Mouse (Mus musculus): Measurements from ENCODE around the gene Ube2m. TPM values are rescaled to one million over a fixed set of nuclear protein-coding genes. Genes with fewer than 3 reads are reported as not detected.
A peak's percentile ranks its signal among the peaks of the same experiment; 100 is the strongest.

Ube2m gene
- total RNA-seq, 1 experiment from 2014 or later = 97.7 TPM

GRCm38 (mm10) chr7:13006011-13006410 is 32.1 kb downstream of the Ube2m start:
- ATAC-seq (replicated peaks; ENCODE audit: low read depth, poor library complexity, severe bottlenecking) = no peak

- no peak for ATAC-seq (replicated peaks; ENCODE audit: low read depth, poor library complexity, severe bottlenecking)
Measured at GRCm38 (mm10) chr7:13003380-13003779, 34.7 kb downstream of the Ube2m start.

GRCm38 (mm10) chr7:13001584-13001983 is 36.5 kb downstream of the Ube2m start:
- no peak for ATAC-seq (replicated peaks; ENCODE audit: low read depth, poor library complexity, severe bottlenecking)

GRCm38 (mm10) chr7:12998851-12999250 is 39.2 kb downstream of the Ube2m start, which contains the start of gene Trim28:
Gene Trim28 (plus strand): TSS chr7:12999114.
- ATAC-seq (replicated peaks; ENCODE audit: low read depth, poor library complexity, severe bottlenecking) = no peak

GRCm38 (mm10) chr7:12998053-12998452 is 40.0 kb downstream of the Ube2m start, which contains the start of gene Slc27a5:
Gene Slc27a5 (minus strand): TSS chr7:12998192.
- no peak for ATAC-seq (replicated peaks; ENCODE audit: low read depth, poor library complexity, severe bottlenecking)

- no peak for ATAC-seq (replicated peaks; ENCODE audit: low read depth, poor library complexity, severe bottlenecking)
Measured at GRCm38 (mm10) chr7:12997230-12997629, 40.8 kb downstream of the Ube2m start.

GRCm38 (mm10) chr7:12995862-12996261 is 42.2 kb downstream of the Ube2m start:
- ATAC-seq (replicated peaks; ENCODE audit: low read depth, poor library complexity, severe bottlenecking) = no peak

- ATAC-seq (replicated peaks; ENCODE audit: low read depth, poor library complexity, severe bottlenecking) = no peak
Measured at GRCm38 (mm10) chr7:12993148-12993547, 44.9 kb downstream of the Ube2m start.

GRCm38 (mm10) chr7:12992222-12992621 is 45.9 kb downstream of the Ube2m start:
- ATAC-seq (replicated peaks; ENCODE audit: low read depth, poor library complexity, severe bottlenecking) = peak; percentile 79

- 0 out of 2 replicates have a peak, but pooled peaks have one; percentile 12 for ATAC-seq (replicated peaks; ENCODE audit: low read depth, poor library complexity, severe bottlenecking)
Measured at GRCm38 (mm10) chr7:12987409-12988189, 50.5 kb downstream of the Ube2m start.

- no peak for ATAC-seq (replicated peaks; ENCODE audit: low read depth, poor library complexity, severe bottlenecking)
Measured at GRCm38 (mm10) chr7:12986906-12987305, 51.2 kb downstream of the Ube2m start.

- no peak for ATAC-seq (replicated peaks; ENCODE audit: low read depth, poor library complexity, severe bottlenecking)
Measured at GRCm38 (mm10) chr7:12985724-12986123, 52.4 kb downstream of the Ube2m start.

Other genes starting within 250 kb of the Ube2m start
- 2.7 and 5.7 TPM in 2 replicates for gene Zscan18, start 234.6 kb downstream of the Ube2m start, total RNA-seq (2017)
- gene Zfp329, start 219.4 kb downstream of the Ube2m start, total RNA-seq (2017) = 9.8 and 11.9 TPM in 2 replicates
- 25.2 and 44.3 TPM in 2 replicates for gene Zfp110, start 203.5 kb downstream of the Ube2m start, total RNA-seq (2017)
- gene Zfp128, start 157.1 kb downstream of the Ube2m start, total RNA-seq (2017) = 1.4 and 2.8 TPM in 2 replicates
- gene Zscan22, start 140.5 kb downstream of the Ube2m start, total RNA-seq (2017) = 5.8 and 9.8 TPM in 2 replicates
- 1,289 and 2,367 TPM in 2 replicates for gene Rps5, start 116.0 kb downstream of the Ube2m start, total RNA-seq (2017)
- 0.24 and 0.55 TPM in 2 replicates for gene Rnf225, start 110.9 kb downstream of the Ube2m start, total RNA-seq (2017)
- 6.7 and 8.0 TPM in 2 replicates for gene Zfp324, start 72.4 kb downstream of the Ube2m start, total RNA-seq (2017)
- 3.7 and 3.8 TPM in 2 replicates for gene Zfp446, start 60.4 kb downstream of the Ube2m start, total RNA-seq (2017)
- gene Slc27a5, start 40.1 kb downstream of the Ube2m start, total RNA-seq (2017) = not detected in 2 replicates
- gene Trim28, start 39.2 kb downstream of the Ube2m start, total RNA-seq (2017) = 481 and 549 TPM in 2 replicates
- gene Zbtb45, start 28.2 kb downstream of the Ube2m start, total RNA-seq (2017) = 9.7 and 9.8 TPM in 2 replicates
- gene Chmp2a, start 3.5 kb downstream of the Ube2m start, total RNA-seq (2017) = 147 and 158 TPM in 2 replicates
- gene Mzf1, start 16.5 kb upstream of the Ube2m start, total RNA-seq (2017) = 0.87 and 1.3 TPM in 2 replicates
- not detected in 2 replicates for gene Vmn1r85, start 56.9 kb upstream of the Ube2m start, total RNA-seq (2017)
- not detected in 2 replicates for gene Vmn1r86, start 81.6 kb upstream of the Ube2m start, total RNA-seq (2017)
- not detected in 2 replicates for gene Vmn1r87, start 101.9 kb upstream of the Ube2m start, total RNA-seq (2017)
- under 0.01 TPM in 1 of 2 replicates, not detected in the other for gene Vmn1r88, start 121.3 kb upstream of the Ube2m start, total RNA-seq (2017)
- gene Vmn1r89, start 174.7 kb upstream of the Ube2m start, total RNA-seq (2017) = not detected in 2 replicates
- gene Lig1, start 239.0 kb upstream of the Ube2m start, total RNA-seq (2017) = 94.5 and 102 TPM in 2 replicates
- gene Zswim9, start 240.4 kb upstream of the Ube2m start, total RNA-seq (2017) = 4.8 and 6.9 TPM in 2 replicates

All from common myeloid progenitor, adult 5-6 weeks (primary cell).